Mouse (Mus musculus): ENCODE results near the gene Olfr805.

Gene Olfr805

GRCm38 (mm10) chr10:129729275-129729674 lies at the start of gene Olfr805:
Gene Olfr805, minus strand, starts transcription at chr10:129729375.
- no peak for DNase-seq

- no peak for DNase-seq
Observed at GRCm38 (mm10) chr10:129778123-129778522, 48.9 kb upstream of the Olfr805 start.

GRCm38 (mm10) chr10:129774338-129774737 lies 45.2 kb upstream of the Olfr805 start, which contains the start of gene Olfr809:
Gene Olfr809, plus strand, starts transcription at chr10:129774638.
- no peak for DNase-seq

GRCm38 (mm10) chr10:129765182-129765581 lies 36.0 kb upstream of the Olfr805 start, which contains the start of gene Olfr808:
Gene Olfr808, plus strand, starts transcription at chr10:129765482.
- no peak for DNase-seq

GRCm38 (mm10) chr10:129757693-129758092 lies 28.5 kb upstream of the Olfr805 start, which contains the start of gene Olfr807:
Gene Olfr807, minus strand, starts transcription at chr10:129757793.
- no peak for DNase-seq

DNA sequence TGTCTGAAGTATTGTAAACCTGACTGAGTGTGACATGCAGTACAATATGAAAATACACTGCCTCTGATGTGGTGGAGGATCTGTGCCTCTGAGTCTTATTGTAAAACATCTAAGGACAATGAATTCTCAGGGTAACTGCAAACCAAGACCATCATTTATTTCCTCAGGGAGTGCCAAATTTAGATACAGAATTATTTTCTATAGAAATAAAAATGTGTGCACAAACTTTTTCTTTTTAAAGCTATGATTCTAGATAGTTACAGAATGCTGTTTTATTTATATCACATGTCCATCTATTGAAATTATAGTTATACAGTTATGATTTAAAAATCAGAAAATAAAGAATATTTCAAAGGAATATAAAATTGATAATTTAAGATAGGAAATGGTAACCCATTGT lies 12.6 kb upstream of the Olfr805 start, which contains the start of gene Olfr806:
Gene Olfr806 (minus strand): TSS at position 101 of the 400 bp plus-strand sequence.
- DNase-seq: no peak

- DNase-seq: no peak
Observed at GRCm38 (mm10) chr10:129702910-129703309, 26.3 kb downstream of the Olfr805 start, which contains the start of gene Olfr804. Gene Olfr804, plus strand, starts transcription at chr10:129703210.

DNA sequence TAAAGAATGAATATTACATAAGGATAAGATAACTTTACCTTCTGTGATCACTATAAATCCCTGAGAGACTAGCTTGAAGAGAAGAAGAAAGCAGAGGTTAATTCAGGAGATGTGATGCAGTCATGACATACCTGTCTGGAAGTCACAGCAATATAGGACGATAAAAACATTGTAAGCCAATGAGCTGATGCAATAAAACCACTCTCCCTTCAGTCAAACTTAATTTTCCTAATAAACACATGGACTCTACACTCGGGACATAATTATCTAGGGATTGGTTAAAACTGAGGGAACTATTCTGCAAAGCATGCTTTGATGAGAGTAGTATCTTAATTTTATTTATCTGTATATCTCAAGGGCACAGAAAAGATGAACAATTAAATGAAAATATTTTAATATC lies 35.0 kb downstream of the Olfr805 start, which contains the start of gene Olfr803:
Gene Olfr803 (minus strand): TSS at position 101 of the 400 bp plus-strand sequence.
- DNase-seq: no peak

- no peak for DNase-seq
Observed at GRCm38 (mm10) chr10:129688069-129688468, 41.1 kb downstream of the Olfr805 start, which contains the start of gene Olfr802. Gene Olfr802, minus strand, starts transcription at chr10:129688169.

DNA sequence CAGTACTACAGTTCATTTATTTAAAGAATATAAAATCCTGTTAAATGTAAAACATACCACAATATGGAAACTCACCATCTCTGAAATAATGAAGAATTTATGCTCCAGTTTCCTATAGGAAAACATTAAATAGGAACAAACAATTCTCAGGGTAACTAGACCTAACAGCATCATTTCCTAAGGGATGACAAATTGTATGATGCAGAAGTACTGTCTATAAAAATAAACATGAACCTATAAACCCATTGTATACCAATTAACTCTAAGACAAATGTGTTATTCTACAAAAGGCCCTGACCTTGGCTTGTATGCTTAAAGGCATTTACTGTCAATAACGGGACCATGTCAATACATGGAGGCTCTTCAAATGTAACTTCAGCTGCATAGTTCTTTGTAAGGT lies 55.4 kb downstream of the Olfr805 start, which contains the start of gene Olfr801:
Gene Olfr801 (minus strand): TSS at position 101 of the 400 bp plus-strand sequence.
- DNase-seq: no peak
